Mouse (Mus musculus) thymus, adult 18-20 months (tissue): Measurements from ENCODE around the gene Zfp472.

Experiments used
- DNase-seq, 2 experiments: peaks; one replicate each; pipeline ENCODE4 v3.0.0; 2022; ENCODE audit warnings: mixed read lengths in 2 of 2

Zfp472 gene

GRCm38 (mm10) chr17:32965623-32966290, at the start of gene Zfp472:
Gene Zfp472, plus strand, starts transcription at chr17:32965814.
- peak; percentile 76 to 84 for DNase-seq

DNA sequence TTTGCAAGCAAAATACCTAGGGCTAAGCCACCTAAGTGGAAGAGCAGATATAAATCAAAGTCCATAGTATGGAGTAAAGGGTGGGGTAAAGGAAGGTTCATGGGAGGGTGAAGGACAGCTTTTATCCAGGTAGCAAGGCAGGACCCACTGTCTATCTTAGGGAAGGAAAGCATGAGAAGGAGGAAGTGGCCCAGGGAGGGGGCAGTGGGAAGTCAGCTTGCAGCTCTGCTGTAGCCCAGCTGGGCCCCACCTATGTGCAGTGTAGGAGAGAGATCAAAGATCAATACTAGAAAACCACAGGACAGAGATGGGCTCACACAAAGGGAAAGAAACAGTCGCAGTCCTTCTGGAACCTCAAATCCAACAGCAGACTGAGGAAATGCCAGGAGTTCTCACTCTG, 49.5 kb upstream of the Zfp472 start:
- no peak for DNase-seq

DNA sequence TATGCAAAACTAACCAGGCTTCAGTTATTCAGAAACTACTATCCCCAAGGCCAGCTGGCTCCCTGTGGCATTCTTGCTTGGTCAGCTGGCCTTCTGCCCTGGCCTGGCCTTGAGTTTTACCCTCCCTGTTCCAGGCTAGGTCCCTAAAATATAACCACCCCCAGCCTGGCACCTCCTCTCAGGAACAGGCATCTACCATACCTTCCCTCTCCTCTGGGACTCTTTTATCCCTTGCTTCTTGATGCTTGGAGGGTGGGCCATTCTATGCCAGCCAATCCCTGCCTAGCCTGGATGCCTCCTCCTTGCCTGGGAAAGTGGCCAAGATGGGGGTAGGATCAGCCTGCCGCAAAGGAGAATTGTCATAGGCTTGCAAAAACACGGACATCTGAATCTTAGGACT, 48.5 kb upstream of the Zfp472 start, which contains the start of gene Cyp4f14:
Cyp4f14 (minus strand) TSS at position 212 of the 400 bp plus-strand sequence.
- DNase-seq = no peak

- no peak for DNase-seq
These were observed 46.5 kb upstream of the Zfp472 start for GRCm38 (mm10) chr17:32919123-32919522.

DNA sequence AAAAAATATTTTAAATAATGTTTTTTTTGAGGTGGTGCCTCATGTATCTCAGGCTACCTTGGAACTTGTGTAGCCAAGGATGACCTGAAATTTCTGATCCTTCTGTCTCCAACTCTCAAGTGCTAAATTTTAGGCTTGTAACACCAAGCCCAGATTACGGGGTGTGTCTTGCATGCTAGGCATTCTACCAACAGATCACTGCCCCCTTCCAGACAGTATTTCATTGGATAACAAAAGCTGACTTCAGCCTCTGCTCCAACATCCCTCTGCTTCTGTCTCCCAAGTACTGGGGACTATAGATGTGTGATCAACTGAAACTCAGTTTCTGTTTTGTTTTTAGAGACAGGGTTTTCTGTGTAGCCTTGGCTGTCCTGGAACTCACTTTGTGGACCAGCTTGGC, 41.9 kb upstream of the Zfp472 start:
- DNase-seq = no peak

DNA sequence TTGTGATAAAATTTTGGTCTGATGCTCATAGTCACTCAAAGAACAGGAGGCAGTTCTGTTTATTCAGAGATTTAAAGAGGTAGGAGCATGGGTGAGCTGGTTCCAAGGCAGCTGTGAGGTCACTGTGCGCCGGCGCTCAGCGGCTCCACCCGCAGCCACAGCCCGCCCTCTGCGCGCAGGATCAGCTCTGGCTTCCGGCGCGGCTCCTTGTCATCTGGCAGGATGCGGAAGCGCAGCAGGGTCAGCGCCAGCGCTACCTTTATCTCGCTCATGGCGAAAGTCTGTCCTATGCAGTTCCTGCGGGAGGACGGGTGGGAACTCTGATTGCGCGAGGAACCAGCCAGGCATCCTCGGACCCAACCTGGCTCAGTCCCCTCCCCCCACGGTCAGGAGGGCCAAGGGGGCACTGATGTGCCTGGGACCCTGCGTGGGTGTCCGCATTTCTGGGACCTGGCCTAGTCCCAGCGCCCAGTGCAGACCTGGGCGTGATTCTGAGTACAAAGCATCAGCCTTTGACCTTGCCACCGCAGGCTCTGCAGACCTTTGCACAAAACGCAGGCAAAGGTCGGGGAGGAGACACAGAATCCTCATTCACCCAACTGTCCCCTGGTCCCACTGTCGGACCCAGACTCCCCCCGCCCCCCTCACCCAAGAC, 40.8 kb upstream of the Zfp472 start:
- DNase-seq = peak; percentile 51 to 60

- DNase-seq = no peak
These were observed 37.8 kb upstream of the Zfp472 start for GRCm38 (mm10) chr17:32927803-32928202.

- DNase-seq = no peak
These were observed 25.8 kb upstream of the Zfp472 start for GRCm38 (mm10) chr17:32939831-32940230.

GRCm38 (mm10) chr17:32943661-32944060, 22.0 kb upstream of the Zfp472 start:
- no peak for DNase-seq

GRCm38 (mm10) chr17:32944402-32945035, 21.1 kb upstream of the Zfp472 start:
- no peak for DNase-seq

DNA sequence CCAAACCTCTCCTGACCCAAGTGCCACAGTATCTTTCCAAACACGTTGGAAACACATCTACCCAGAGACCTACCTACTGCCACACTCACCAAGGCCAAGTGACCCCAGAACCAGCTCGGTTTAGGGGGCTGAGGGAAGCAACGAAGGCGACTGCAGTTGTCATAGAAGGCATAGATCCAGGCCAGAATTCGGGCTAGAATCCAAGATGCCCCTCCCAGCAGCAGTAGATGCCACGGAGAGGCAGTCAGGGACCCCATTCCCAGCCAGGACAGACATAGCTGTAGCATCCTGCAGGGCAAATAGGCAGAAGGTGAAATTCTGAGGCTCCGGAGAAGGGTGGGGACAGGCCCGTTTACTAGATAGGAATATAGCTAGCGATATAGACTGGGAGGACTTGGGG, 18.9 kb upstream of the Zfp472 start:
- DNase-seq = no peak

GRCm38 (mm10) chr17:32947215-32947914, 18.2 kb upstream of the Zfp472 start, which contains the start of gene Cyp4f13:
Gene Cyp4f13, minus strand, starts transcription at chr17:32947402.
- DNase-seq = peak; percentile 89 to 95

GRCm38 (mm10) chr17:32950136-32950535, 15.5 kb upstream of the Zfp472 start:
- DNase-seq = no peak

DNA sequence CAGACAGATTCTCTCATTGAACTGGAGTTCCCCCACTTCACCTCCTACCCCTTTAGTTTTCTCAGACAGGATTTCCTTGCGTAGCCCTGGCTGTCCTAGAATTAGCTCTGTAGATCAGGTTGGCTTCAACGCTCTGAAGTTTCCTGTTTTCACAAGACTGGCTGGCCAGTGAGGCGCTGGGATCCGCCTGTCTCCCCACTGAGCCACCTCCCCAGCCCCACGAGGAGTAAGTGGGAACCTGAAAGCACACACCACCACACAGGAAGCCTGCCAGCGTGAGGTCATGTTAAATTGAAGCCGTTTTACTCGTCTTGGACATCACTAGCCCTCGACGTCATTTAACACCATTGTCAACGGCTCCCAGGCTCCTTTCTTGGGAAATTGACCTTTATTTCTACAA, 14.6 kb upstream of the Zfp472 start:
- no peak for DNase-seq

DNA sequence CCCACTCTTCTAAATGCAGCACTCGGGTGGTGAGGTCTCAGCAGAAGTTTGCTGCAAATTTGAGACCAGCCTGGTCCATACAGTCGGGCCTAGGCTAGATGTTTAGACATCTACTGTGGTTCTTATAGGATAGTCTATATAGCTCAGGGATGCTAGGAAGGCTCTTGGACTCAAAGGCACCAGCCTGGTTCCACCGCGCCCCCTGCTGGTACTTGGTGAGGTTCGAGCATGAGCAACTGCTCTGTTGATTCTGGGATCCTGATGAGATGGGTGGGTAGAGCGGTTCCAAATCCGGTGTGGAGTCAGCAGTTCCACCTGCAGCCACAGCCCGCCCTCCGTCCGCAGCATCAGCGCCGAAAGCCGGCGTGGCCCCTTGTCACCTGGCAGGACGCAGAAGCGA, 14.2 kb upstream of the Zfp472 start:
- peak; percentile 53 to 54 for DNase-seq

- peak in 1 of 2 experiments; percentile 11 for DNase-seq
These were observed 376 bp upstream of the Zfp472 start for GRCm38 (mm10) chr17:32965253-32965622.

DNA sequence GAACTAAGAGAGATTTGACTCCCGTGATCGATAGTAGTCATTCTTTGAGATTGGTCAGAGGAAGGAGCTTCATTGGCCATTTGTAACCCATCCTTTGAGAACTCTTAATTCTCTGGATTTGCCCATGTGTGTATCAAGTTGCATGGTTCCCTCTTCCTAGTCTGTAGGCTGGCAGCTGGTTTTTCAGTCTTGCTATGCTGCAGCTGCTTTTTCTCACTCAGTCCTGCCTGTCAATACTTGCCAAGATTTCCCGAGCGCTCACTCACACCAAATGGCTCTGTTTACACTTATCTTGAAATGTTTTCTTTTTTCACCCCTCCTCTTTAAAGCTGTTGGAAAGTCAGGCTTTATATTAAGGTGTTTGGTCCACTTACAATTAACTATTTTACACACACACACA, 15.7 kb downstream of the Zfp472 start:
- DNase-seq = no peak

DNA sequence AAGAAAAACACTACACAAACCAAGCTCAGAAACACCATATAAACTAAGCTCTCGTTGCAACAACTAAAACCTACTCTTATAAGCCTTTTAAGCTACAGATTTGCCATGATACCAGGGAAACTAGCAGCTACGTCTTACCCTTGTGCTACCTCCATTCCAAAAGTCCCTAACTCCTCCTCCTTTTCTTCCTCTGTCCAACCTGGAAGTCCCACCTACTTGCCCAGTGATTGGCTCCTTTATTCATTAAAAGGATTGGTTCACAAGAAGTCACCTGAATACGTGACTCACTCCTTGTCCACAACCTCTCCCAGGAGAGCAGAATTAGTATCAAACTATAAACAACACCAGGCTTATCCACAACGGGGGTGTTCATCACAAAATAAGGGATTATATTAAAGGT, 20.7 kb downstream of the Zfp472 start:
- no peak for DNase-seq

DNA sequence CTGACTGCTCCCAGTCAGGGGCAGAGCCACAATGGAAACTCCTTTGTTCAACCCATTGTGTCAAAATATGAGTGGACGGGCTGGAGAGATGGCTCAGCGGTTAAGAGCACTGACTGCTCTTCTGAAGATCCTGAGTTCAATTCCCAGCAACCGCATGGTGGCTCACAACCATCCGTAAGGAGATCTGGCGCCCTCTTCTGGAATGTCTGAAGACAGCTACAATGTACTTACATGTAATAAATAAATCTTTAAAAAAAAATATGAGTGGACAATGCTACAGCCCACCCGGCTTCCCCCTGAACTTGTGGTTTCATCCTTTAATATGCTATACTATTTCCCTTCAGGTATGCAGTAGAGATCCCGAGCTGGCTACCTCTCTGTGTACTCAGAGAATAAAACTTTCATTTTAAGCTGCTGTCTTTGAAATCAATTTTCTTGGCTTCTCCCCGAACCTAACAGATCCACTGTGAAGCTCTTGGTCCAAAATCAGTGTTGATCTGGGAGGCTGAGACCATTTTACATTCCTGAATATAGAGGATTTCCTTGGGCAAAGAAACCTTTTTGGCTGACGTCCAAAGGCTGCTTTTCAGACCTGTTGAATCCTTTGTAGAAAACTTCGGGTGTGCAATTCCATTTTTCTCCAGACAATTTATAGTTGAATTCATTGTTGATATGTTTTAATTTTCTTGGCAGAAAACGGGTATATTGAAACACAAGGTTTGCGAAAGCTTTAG, 26.5 kb downstream of the Zfp472 start:
- no peak for DNase-seq

- peak; percentile 45 to 73 for DNase-seq
These were observed 27.3 kb downstream of the Zfp472 start, which contains the start of gene Zfp952 for GRCm38 (mm10) chr17:32992699-32993474. Gene Zfp952, plus strand, starts transcription at chr17:32993129.

DNA sequence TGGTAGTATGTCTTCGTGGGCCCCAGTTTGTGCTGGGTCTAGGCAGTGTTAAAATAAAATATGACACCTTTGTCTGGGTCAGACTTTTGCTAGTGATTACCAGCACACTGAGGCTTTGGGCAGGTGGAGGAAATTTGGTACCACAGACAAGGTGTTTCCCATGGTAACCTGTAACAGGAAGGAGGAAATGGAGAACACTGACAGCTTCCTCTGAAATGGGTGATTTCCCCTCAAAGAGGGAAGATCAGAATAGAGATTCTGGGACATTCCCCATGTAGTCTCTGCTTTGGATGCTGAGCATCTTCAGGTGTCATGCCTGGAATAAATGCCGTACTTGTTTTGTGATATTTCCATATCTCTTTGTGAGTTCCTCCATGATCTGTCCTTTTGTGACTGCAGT, 32.9 kb downstream of the Zfp472 start:
- no peak for DNase-seq

DNA sequence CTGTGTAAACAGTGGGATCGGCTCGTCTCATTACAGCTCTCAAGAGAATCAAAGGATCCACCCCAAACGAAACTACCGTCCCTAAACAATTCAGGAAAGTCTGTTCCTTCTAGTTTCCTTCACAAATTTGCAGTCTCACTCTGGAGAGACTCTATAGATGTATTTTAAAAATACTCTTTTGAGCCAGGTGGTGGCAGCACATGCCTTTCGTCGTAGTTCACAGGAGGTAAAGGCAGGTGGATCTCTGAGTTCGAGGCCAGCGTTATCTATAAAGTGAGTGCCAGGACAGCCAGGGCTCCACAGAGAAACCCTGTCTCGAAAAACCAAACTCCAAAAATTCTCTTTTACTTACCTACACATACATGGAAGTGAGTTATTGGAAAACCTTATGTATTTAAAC, 42.7 kb downstream of the Zfp472 start:
- no peak for DNase-seq
